Mouse (Mus musculus) frontal cortex, postnatal 14 days (tissue): ENCODE data around the gene Ubtf.

ENCODE experiments used
- DNase-seq, 2 experiments: peaks; one replicate each; pipeline ENCODE4 v3.0.0; 2022; ENCODE audit warnings: low spot score in 2 of 2

The Ubtf gene

GRCm38 (mm10) chr11:102317901-102318575 lies 1.5 kb downstream of the Ubtf start:
- peak; percentile 18 to 44 for DNase-seq

DNA sequence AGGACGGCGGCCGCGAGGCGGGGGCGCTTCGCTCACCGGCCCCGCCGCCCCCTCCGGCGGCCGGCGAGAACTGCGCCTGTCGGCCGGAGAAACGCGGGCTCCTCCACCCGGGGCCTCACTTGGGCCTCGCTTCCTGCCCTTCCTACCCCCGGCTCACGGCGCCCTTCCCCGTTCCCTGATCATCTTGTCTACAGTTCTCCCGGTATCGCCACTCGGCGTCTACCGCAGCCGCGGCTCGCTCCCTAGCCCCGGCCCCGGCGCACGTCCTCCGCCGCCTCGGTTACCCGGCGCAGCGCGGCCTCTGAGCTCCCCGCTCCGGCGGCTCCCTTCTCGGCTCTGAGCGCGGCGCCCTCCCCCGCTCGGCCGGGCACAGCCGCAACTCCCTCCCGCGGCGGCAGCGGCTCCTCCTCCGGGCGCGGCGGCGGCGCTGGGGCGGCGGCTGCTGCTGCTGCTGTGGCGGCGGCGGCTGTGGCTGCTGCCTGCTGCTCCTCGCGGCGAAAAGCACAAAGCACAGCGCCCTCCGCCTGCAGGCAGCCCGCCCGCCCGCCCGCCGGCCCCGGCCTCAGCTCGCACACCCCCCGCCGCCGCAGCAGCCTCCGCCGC lies 2.1 kb downstream of the Ubtf start:
- peak; percentile 27 to 44 for DNase-seq

DNA sequence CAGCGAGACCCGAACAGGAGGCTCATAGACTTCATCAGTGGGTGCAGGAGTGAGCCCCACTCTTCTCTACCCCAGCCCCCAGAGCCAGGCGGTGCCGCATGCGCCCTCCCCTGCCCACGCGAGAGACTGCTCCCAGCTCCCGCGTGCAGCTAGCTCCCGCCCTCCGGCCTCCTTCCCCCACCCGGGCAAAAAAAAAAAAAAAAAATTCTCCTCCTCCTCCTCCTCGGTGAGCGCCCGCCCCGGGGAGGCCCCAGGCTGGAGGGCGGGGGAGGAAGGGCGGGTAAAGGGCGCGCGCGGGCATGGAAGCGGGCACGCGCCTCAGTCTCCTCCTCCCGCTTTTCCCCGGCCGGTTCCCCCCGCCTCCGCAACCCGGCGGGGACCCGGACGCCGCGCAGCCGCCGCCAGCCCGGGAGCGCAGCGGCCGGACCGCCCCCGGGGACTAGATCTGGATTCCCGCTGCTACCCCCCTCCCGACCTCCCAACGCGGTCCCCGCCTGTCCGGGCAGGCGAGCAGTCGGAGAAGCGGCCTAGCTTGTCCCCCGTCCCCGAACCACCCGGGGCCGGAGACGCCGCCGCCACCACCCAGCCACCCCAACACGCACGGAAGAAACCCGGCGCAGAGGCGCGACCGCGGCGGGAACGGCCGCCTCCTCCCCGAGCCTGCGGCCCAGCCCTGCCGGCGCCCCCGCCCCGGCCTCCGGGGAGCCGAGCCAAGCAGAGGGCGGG lies 2.8 kb downstream of the Ubtf start:
- peak; percentile 78 to 80 for DNase-seq

- peak in 1 of 2 experiments; percentile 49 for DNase-seq
Observed at GRCm38 (mm10) chr11:102315690-102316571, 3.6 kb downstream of the Ubtf start.

DNA sequence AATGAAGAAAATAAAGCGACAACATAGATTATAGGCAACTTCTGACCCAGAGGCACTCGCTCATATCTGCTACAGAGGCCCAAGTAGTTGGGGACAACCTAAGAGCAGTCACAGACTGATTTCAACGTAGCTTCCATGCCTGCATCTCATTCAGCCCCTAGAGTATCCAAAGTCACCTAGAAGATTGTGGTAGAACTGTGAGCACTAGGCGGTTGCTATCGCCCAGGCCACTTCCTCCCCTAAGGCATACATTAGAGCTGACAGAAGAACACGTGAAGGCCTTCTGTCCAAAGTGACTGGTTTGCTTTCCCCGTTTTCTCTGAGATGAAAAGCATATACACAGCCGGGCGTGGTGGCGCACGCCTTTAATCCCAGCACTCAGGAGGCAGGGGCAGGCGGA lies 5.2 kb downstream of the Ubtf start:
- no peak for DNase-seq

GRCm38 (mm10) chr11:102312586-102312985 lies 7.0 kb downstream of the Ubtf start:
- no peak for DNase-seq

DNA sequence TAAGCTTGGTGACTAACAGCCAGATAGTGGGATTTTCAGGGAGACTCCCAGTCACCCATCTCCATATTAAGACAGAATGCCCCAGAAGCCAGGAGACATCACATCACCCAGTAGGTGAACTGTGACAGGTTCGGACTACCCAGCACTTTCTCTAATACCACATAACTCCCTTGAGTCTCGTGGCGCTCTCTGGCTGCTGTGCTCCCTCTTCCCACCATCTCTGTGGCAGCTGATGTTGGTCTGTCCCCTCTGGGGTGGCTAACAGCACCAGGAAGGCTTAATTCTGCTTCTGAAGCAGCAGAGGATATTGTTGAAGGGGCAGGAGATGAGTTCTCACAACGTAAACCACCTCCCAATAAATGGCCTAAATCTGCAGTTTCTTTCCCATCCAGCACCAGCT lies 7.6 kb downstream of the Ubtf start:
- no peak for DNase-seq

DNA sequence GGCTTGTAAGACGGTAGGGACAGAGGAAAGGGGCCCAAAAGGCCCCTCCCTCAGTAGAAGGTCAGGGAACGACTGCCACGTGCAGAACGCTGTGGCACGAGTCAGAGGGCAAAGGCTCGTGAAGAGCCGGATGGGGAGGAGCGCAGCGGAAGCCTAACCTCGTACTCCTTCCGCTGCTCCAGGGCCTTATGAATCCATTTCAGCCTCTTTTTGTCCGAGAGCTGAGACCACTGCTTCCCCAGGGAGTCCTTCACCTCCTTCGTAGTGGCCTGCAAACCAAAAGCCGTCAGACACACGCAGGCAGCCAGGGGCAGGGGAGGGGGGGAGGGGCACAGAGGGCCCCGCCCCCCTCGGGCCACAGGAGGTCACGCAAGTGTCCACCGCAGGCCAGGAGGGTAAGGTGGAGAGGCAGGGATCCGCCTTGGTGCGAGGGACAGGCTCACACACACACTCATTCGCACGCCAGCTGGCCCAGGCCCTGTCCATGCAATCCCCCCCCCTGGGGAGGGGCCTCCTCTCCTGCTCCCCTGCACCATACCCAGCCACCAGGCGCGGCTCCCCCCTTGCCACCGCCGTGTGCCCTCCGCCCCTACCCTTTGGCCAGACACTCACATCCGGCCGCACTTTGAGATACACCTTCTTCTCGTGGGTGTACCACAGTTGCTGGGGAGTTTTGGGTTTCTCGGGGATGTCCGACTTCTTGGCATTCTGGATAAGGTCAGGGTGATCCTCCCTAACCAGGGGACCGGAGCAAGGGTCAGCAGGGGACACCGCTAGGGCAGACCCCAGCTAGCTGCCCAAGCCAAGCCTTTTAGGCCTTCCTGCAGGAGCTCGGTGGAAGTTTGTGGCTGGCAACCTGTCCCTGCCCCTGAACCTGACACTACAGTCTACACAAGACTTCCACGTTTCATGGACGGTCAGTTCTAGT lies 8.5 kb downstream of the Ubtf start:
- no peak for DNase-seq

- no peak for DNase-seq
Observed at GRCm38 (mm10) chr11:102309821-102310617, 9.5 kb downstream of the Ubtf start.

DNA sequence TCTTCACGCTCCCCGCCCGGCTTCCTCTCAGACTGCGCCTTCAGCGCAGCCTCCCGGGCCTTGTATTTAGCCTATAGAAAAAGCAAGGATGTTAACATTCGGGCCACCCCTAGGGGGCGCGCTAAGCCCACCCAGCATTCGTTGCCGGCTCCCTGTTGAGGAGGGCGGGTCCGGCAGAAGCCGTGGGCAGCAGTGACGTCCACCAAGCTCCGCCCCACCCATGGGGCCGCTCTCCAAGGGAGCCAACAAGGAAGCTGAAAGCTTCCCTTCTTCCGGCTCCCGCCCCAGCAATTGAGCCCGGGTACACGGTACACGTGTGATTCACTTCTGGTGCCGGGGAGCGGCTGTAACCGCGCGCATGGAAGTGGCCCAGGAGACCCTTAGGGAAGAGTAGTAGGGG lies 10.6 kb downstream of the Ubtf start:
- peak; percentile 93 to 97 for DNase-seq

DNA sequence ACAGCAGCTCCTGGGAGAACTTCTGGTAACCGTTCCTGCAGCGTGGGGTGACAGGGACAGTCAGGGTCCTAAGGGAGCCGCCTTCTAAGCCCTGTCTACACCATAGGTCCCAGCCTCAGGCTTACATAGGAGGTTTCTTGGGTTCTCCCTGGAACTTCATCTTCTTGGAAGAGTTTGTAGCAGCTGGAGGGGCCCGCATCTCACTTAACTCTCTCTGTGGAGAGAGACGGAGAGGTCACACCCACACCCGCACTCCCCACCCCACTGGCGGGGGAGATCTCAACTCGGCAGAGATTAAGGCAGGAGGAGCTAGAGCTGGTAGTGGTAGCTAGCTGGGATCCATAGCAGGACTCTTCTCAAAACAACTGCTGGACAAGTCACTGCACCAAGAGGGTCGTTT lies 11.4 kb downstream of the Ubtf start:
- DNase-seq = no peak

- DNase-seq = no peak
Observed at GRCm38 (mm10) chr11:102305359-102305758, 14.2 kb downstream of the Ubtf start.

DNA sequence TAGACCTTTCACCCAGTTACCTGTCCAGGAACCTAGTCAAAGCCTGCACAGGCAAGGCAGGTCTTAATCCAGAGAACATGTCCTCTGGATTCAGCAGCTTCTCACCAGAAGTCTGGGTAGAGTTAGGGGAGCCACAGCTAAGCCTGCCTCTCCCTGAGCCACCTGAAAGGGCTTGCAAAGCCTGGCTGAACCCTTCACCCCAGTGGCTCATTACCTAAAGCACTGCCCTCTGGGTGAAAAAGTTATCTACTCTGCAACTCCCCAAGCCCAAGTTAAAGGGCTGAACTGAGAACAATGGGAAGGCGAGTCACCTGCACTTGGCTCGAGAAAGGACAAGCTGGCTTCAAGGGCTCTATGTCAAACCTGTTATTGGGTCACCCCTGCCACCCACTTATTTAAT lies 15.4 kb downstream of the Ubtf start:
- no peak for DNase-seq

GRCm38 (mm10) chr11:102299839-102300238 lies 19.7 kb downstream of the Ubtf start:
- no peak for DNase-seq

DNA sequence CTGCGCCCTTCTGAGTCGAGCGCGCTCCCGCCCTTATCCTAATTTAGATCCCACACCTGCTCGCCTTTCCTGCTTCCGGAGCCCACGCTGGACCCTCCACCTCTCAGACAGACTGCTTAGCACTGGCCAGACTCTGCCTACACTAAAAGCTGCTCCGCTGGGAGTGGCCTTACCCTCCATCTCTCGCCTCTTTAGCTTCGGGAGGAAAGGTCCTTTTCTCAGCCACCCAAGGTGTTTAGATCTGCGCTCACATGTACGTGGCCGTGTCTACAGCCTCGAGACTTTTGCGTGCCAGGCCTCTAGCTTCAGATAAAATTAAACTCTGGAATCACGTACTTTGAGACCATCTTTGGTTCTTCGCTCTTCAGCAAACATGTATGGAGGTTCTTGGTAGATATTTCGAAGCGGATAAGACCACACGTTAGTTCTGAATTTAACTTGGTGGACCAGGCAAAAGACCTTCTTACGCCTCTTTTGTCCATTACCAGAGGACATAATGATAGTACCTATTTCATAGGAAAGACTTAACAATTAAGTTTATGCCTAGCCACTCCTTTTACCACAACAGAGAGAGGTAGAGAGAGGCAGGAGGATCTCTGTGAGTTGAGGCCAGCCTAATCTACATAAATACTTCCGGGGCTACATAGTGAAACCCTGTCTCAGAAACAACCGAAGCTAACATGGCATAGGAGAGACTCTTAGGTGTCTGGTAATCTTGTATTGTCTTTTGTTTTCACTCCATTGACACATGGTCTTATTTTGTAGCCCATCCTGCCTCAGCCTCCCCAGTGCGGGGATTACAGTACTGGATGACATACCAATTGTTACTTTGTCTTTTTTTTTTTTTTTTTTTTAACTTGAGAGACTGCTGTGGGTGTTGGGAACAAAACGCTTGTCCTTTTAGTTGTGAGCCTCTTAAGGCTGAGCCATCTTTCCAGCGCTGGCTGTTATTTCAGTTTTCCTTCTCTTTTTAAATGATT lies 21.7 kb downstream of the Ubtf start:
- no peak for DNase-seq

GRCm38 (mm10) chr11:102296491-102297472 lies 22.8 kb downstream of the Ubtf start, which contains the start of gene Atxn7l3:
TSS of gene Atxn7l3 (minus strand) at chr11:102296631.
- DNase-seq = peak; percentile 96 to 97
